Mouse (Mus musculus) kidney, postnatal 36 days (tissue): ENCODE measurements around the gene Galc.
A peak's percentile ranks its signal among the peaks of the same experiment; 100 is the strongest.
"Not testable (repeated sequence)": the region's sequence is repeated elsewhere in the genome, so short reads cannot be mapped to it uniquely, and the experiment has no call there.

Experiments used
- DNase-seq, 2 experiments: peaks; one replicate each; pipeline ENCODE4 v3.0.0; 2021 to 2022; ENCODE audit warnings: mixed read lengths in 2 of 2

Galc gene

GRCm38 (mm10) chr12:98252417-98252816 lies 6.8 kb downstream of the Galc start:
- DNase-seq = no peak

DNA sequence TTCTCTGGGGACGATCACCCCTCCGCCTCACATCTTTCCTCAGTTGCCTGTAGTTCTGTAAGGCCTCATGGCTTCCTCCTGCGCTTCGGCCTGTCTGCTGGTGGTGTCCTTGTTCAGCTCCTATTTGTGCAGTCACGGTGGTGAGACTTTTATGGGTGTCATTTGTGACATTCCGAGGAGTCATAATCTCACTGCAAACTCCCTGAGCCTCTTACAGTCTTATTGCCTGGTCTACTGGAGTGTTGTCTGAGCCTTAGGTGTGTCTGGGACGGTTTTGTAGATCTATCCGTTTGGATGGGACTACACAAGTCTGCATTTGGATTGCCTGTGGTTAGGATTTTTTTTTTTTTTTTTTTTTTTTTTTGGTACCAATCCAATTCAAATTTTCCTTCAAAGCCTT lies 8.9 kb downstream of the Galc start:
- no peak for DNase-seq

DNA sequence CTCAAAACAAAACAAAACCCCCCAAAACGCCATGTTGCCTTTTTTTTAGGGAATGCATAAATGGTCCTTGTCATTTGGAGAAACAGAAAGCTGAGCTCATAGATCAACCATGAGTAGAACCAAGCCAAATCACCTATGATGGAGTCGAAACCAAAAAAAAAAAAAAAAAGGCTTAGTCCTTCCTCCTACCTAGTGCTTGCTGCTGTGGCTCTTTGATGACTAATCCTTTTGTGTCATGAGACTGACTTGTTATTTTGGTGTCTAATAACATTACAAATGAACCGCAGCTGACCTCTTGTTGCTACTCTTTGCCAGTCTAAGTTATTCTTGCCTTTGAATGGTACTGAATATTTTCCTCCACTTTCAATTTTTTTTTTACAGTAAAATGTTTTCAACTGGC lies 9.6 kb downstream of the Galc start:
- no peak for DNase-seq

GRCm38 (mm10) chr12:98246835-98247234 lies 12.4 kb downstream of the Galc start:
- no peak for DNase-seq

DNA sequence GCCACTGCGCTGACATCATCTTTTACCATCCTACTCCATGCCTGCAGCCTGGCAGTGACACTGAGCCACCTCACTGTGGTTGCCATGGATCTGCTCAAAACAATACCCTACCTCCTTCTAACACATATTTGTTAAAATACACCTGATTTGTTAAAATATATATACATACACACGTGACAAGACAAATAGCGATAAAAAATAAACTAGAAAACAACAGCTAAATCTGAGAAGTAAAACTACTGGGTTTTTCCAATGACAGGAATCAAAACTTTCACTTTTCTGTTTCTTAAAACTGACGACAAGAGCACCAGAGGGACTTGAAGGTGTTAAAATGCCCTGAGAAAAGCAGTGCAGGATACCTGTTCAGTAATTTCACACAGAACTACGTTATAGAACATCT lies 14.4 kb downstream of the Galc start:
- no peak for DNase-seq

DNA sequence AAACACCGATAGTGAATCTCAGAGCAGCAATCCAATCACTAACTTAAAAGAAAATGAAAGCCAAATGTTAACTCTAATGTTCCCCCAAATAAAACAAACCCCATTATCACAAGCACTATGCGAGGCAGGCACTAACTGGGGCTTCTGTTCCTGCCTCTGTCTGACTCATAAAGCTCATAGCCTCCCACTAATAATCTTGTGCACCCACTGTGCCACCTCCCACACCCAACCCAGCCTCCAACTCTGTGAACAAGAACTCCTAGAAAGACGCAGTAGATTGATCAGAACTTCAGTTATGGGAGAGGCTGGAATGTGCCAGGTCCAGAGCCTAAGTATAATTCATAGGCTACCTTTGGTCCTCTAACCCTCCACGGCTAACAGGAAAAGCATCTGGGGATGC lies 15.1 kb downstream of the Galc start:
- DNase-seq = no peak

GRCm38 (mm10) chr12:98238478-98238877 lies 20.8 kb downstream of the Galc start:
- not testable (repeated sequence) for DNase-seq

DNA sequence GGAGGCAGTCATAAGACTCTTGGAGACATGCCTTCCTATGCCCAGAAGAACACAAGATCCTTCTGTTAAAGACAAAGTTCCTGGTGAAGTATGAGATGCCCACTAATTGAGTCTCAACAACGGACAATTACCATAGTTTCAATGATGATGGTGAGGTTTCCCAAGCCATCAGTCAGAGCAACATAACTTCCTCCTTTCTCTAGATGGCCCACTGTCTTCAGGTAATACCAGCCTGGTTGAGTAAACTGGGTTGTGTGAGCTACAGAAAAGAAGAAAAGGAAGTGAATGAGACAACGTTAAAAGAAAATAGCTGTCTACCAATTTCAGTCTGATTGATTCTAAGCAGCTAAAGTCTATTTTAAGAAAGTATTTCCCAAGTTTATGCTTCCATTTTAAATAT lies 32.2 kb downstream of the Galc start:
- no peak for DNase-seq

DNA sequence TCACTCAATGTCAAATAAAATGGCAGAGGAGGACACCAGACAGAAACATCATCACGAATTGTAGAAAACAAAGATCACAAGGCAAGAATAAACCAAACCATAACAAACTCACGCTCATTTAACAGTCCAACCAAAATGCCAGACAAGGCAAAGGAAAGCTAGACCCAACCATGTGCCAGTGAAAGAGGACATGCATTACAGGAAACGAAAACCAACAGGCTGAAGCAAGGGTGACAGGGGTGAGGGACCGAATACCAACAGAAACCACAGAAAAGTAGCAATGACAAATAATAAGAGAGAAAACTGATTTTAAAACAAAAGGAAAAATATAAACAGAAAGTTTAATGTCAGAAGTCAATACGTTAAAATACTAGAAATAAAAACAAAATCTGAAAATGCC lies 36.0 kb downstream of the Galc start:
- DNase-seq = no peak

DNA sequence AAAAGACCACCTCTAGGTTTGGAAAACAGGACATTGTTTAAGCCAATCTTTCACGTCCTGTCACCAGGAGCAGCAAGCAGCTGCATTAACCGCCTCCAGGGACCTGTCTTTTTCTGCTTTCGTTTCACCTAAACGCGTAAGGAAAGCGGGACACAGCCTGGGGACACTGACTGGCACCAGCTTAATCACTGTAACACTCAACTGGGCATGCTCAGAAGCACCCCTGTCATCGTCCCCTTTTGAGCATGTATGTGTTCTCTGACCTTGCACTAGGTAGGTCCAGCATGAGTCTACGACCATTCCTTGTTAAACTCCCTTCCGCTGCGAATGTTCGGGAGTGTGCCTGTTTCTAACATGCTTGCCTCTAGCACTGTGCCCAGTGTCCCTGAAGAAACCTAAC lies 42.8 kb downstream of the Galc start:
- DNase-seq = no peak

DNA sequence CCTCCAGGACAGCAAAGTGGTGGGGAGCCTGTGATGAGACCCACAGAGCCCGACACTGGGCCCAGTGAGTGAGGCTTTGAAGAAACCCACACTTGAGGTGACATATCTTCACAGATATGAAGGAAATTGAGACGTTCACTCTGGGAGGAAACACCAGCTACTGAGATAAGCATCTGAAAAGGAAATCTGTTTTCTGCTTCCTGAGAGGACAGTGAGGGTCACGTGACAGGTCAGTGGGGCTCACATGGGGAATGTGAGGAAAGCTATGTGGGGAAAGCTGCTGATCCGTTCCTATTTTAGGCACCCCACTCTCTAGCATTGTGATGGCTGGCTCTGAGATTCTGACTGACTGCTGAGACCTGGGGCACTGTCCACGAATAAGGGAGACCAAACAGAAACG lies 43.7 kb downstream of the Galc start:
- DNase-seq = no peak

- no peak for DNase-seq
Observed at GRCm38 (mm10) chr12:98214191-98214590, 45.1 kb downstream of the Galc start.

GRCm38 (mm10) chr12:98213791-98214190 lies 45.5 kb downstream of the Galc start:
- no peak for DNase-seq

DNA sequence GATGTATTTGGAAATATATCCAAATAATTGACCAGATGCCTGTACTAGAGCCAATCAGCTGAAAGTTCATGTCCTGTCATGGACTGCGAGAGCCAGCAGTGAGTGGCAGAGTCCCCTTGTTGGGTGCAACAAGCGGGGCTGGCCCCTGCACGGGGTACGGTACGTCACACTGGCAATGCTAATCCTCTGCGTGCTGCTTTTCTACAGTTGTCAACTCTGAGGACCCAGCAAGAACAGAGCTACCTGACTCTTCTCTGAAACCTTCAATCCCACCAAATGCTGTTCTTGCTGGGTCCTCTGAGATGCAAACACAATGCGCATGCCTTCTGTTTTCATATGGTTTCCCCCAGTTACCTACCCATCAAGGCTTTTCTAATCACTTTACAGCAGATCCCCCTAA lies 45.9 kb downstream of the Galc start:
- DNase-seq = no peak

DNA sequence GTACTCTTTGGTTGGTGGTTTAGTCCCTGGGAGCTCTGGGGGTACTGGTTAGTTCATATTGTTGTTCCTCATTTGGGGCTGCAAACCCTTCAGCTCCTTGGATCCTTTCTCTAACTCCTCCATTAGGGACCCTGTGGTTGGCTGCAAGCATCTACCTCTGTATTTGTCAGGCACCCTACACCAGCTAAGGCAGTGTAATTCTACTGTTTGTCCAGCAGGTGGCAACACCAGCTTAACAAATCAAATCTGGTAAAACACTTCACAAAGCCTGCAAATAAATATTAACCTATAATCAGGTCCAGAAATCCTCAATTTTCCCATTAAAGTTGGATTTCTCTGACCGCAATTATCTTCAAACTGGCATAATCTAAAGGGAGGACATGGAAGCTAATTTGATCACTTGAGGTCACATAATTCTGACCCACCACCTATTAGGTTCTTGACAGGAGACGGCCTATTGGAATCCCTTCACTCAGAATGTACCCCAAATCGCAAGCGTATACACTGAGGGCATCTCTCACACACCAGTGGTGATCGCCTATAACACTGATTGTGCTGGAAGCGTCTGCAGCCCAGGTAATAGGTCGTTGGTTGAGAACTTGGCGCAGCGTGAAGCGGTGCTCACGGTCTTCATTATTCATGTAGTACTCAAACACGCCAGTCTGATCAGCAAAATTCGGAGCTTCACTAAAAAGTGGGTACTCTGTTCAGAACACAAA lies 46.6 kb downstream of the Galc start:
- DNase-seq = peak; percentile 5 to 49

DNA sequence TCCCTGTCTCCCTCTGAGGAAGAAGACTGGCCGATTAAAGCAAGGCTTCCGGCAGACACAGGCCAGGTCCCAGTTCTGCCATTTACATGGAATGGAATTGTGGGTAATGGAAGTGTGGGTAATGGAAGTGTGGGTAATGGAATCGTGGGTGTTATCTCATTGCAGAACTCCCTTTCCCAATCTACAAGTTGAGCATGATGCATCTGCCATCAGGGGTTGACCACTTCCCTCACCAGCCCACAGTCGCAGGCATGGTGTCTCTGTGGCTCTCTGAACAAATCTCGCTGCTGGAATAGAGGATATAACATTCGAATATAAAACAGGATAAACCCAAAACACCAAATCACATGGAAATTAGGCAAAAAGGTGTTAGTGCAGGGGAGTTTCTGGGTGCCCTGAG lies 48.8 kb downstream of the Galc start:
- DNase-seq = no peak

DNA sequence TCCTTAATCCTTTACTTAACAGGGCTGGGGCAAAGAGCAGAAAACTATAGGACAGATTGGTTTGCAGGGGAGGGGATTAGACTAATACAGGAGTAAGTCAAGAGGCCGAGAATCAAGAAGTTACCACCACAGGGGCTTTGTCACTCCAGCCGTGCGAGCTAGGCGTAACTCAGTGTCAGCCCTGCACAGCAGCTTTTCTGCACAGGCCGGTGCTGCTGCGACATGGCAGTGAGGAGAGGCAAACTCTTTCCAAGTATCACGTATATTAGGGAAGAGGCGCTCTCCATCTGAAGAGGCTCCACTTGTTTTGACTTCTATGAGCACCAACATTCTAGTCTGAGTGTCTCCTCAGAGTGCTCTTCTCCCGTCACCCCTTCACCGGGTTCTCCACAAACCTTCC lies 51.2 kb downstream of the Galc start:
- DNase-seq = no peak

- no peak for DNase-seq
Observed at GRCm38 (mm10) chr12:98205450-98206051, 53.7 kb downstream of the Galc start.

DNA sequence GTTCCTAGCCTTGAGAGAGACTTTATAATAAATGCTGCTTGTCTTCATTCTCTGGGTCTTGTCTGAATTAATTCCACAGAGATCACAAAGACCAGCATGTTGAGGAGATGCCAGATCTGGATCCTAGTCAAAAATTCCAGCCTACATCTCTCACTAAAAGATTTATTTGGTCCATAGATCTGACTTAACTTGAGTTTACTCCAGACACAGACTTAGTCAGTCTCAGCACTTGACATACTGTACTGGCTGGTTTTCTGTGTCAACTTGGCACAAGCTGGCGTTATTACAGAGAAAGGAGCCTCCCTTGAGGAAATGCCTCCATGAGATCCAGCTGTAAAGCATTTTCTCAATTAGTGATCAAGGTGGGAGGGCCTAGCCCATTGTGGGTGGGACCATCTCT lies 61.9 kb downstream of the Galc start:
- DNase-seq = no peak

DNA sequence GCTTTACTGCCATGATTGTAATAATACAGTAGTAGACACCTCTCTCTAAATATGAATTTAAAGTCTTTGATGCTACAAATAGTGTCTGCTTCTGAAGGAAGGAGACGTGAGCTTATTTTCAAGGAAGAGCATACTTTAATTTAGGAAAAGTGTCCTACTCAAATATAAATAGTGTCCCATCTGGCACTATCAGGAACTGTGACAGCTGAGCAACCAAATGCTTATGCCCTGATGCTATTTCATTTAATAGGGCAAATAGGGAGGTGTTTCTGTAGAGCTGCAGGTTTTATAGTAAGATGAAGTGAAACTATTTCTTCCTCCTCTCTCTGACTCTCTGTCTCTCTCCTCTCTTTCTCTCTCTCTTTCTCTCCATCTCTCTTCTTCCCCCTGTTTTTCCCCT lies 69.1 kb downstream of the Galc start:
- no peak for DNase-seq

GRCm38 (mm10) chr12:98189096-98189495 lies 70.2 kb downstream of the Galc start:
- no peak for DNase-seq

GRCm38 (mm10) chr12:98187186-98187899 lies 71.9 kb downstream of the Galc start:
- no peak for DNase-seq

- peak; percentile 28 to 37 for DNase-seq
Observed at GRCm38 (mm10) chr12:98181729-98182128, 77.5 kb downstream of the Galc start.

DNA sequence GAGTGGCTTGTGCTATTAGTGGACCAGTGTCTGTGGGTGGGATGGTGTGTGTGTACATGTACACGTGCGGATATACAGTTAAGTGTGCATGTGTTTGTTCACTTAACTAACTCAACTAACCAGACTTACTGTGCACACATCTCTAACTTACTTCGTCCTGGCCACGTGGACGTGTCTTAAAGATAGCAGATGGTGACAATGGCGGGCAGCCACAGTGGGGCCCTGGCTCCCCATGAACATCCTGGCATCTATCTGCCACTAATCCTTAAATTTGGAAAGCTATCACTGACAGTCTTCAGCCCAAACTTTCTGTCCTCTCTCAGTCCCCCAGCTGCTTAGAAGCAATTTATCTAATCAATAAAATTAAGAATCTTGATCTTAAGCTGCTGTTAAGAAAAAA lies 78.5 kb downstream of the Galc start:
- DNase-seq = no peak
